Mouse (Mus musculus) hindbrain, embryonic 14.5 days (tissue): ENCODE results near the gene Ndrg2. TPM values are rescaled to one million over a fixed set of nuclear protein-coding genes. Genes with fewer than 3 reads are reported as not detected.
"Not testable (repeated sequence)": the region's sequence is repeated elsewhere in the genome, so short reads cannot be mapped to it uniquely, and the experiment has no call there.

Experiments used
- ATAC-seq: fragments of 200-750 bp; cut with Nextera tagmentation; 2 replicates; pipeline ENCODE4 v1.8.0; 2017; ENCODE audit warnings: moderate number of reproducible peaks, mild to moderate bottlenecking, moderate TSS enrichment, moderate library complexity; ENCODE audit not compliant: low FRiP score
- DNase-seq: peaks from one replicate; pipeline ENCODE4 v3.0.0-alpha.2; 2015; ENCODE audit warnings: low spot score
- H3K27ac ChIP-seq: fragments of 300-500 bp; sonication (generic); 2 replicates; pipeline ENCODE4 v1.5.1; 2014; ENCODE audit warnings: mild to moderate bottlenecking, moderate library complexity
- H3K27me3 ChIP-seq: fragments of 300-500 bp; sonication (generic); 2 replicates; pipeline ENCODE4 v1.6.1; 2014; ENCODE audit warnings: mild to moderate bottlenecking, low read length, mixed read lengths; ENCODE audit not compliant: control insufficient read depth, insufficient read depth
- H3K36me3 ChIP-seq: fragments of 300-500 bp; sonication (generic); replicated peaks from 2 replicates; pipeline ENCODE4 v1.6.1; 2014; ENCODE audit not compliant: control insufficient read depth, insufficient read depth
- H3K4me1 ChIP-seq: fragments of 300-500 bp; sonication (generic); replicated peaks from 2 replicates; pipeline ENCODE4 v1.6.1; 2014; ENCODE audit warnings: antibody characterized with exemption, low read length, mixed read lengths; ENCODE audit not compliant: control insufficient read depth, insufficient read depth
- H3K4me2 ChIP-seq: fragments of 300-500 bp; sonication (generic); replicated peaks from 2 replicates; pipeline ENCODE4 v1.6.1; 2014; ENCODE audit warnings: mild to moderate bottlenecking, moderate library complexity
- H3K4me3 ChIP-seq: fragments of 300-500 bp; sonication (generic); replicated peaks from 2 replicates; pipeline ENCODE4 v1.5.1; 2014; ENCODE audit warnings: mild to moderate bottlenecking, low read length
- H3K9ac ChIP-seq: fragments of 300-500 bp; sonication (generic); 2 replicates; pipeline ENCODE4 v1.6.1; 2014
- H3K9me3 ChIP-seq: fragments of 300-500 bp; sonication (generic); 2 replicates; pipeline ENCODE4 v1.6.1; 2016; ENCODE audit warnings: low read length; ENCODE audit not compliant: control insufficient read depth
- WGBS: fragments of 180-500 bp; shearing (Covaris S2); extraction: QIAGEN DNeasy Blood & Tissue Kit; methylation state at CpG from one replicate; pipeline ENCODE4 v1.1.7; 2014; 5-methylcytosine and 5-hydroxymethylcytosine counted together
- polyA plus RNA-seq: library from polyadenylated mRNA; unstranded; fragments of >200 nt; fragmentation: Nextera tagmentation; extraction: Ambion mirVana; gene quantifications from 2 replicates; pipeline ENCODE4 v1.2.1, GENCODE M21; 2014

The Ndrg2 gene
- polyA plus RNA-seq, 1 experiment from 2014 or later: 165 TPM

DNA sequence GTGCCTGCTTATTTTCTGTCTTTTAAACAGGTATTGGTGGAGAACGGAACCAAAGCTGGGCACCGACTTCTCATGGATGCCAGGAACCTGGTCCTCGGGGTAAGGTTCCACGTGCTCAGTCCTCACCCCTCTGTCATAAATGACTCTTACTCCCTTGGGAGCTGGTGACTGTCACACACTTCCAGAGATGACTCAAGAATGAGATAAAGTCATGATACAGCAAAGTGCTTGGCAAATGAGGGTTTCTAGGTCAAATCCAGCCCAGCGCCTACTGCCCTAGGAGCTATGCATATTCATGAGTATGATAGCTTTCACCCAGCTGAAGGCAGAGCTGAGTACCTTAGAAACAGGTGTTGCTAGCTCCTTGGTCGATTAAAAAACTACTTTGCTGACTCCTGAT lies 24.1 kb downstream of the Ndrg2 start:
- H3K27ac ChIP-seq: no peak overlapping the region
- no peak overlapping the region for H3K4me2 ChIP-seq
- no peak overlapping the region for H3K4me3 ChIP-seq
- H3K9me3 ChIP-seq: no peaks in the 10 kb centered on the region
- peaks cover 80% of the 10 kb centered on the region for H3K36me3 ChIP-seq
- H3K4me1 ChIP-seq: peaks cover 10% of the 10 kb centered on the region
- no peak overlapping the region for H3K9ac ChIP-seq
- 85% methylated on average over 6 of the region's 6 CpGs for WGBS
- no peak for ATAC-seq
- no peak for DNase-seq
- no peaks in the 10 kb centered on the region for H3K27me3 ChIP-seq

- Histone ChIP-seq H3K36me3 (peaks cover 46% of the 10 kb centered on the region), H3K4me1 (peaks cover 10% of the 10 kb centered on the region), H3K27me3 (no peaks in the 10 kb centered on the region), H3K4me3 (peak overlapping the region; percentile 73; the same call in 1 of the 2 replicates), H3K9me3 (no peaks in the 10 kb centered on the region), H3K27ac (no peak overlapping the region), H3K9ac (peak overlapping the region; percentile 82; the same call in 1 of the 2 replicates), H3K4me2 (peak overlapping the region; percentile 75)
- 47% methylated on average over 6 of the region's 6 CpGs for WGBS
- ATAC-seq (no peak), DNase-seq (no peak)
These were observed 27.9 kb downstream of the Ndrg2 start for GRCm38 (mm10) chr14:51886051-51886450.

GRCm38 (mm10) chr14:51884598-51885331 lies 29.2 kb downstream of the Ndrg2 start, which contains the start of gene Mettl17:
Gene Mettl17, plus strand, starts transcription at chr14:51884842.
- peaks cover 10% of the 10 kb centered on the region for H3K4me1 ChIP-seq
- no peaks in the 10 kb centered on the region for H3K9me3 ChIP-seq
- peak within 1 kb of the TSS; percentile 82 for H3K9ac ChIP-seq
- H3K36me3 ChIP-seq: peaks cover 34% of the 10 kb centered on the region
- peak within 1 kb of the TSS; percentile 75 for H3K4me2 ChIP-seq
- DNase-seq: peak; percentile 96
- peak within 1 kb of the TSS; percentile 79 for H3K27ac ChIP-seq
- H3K27me3 ChIP-seq: no peaks in the 10 kb centered on the region
- ATAC-seq: peak; percentile 99
- WGBS: under 1% methylated on average over 43 of the region's 43 CpGs
- peak within 1 kb of the TSS; percentile 73 for H3K4me3 ChIP-seq

- Histone ChIP-seq H3K36me3 (peaks cover 27% of the 10 kb centered on the region), H3K27me3 (no peaks in the 10 kb centered on the region), H3K9me3 (no peaks in the 10 kb centered on the region), H3K4me2 (peak overlapping the region; percentile 75), H3K9ac (peak overlapping the region; percentile 38), H3K4me3 (peak overlapping the region; percentile 73), H3K27ac (peak overlapping the region; percentile 75), H3K4me1 (peaks cover 10% of the 10 kb centered on the region)
- ATAC-seq (peak; percentile 6; the same call in 1 of the 2 replicates), DNase-seq (peak; percentile 58)
- WGBS: 1% methylated on average over 14 of the region's 14 CpGs
These were observed 29.9 kb downstream of the Ndrg2 start for GRCm38 (mm10) chr14:51884031-51884544.

- ATAC-seq (peak; percentile 22; the same call in 1 of the 2 replicates), DNase-seq (peak; percentile 71)
- Histone ChIP-seq H3K4me2 (peak overlapping the region; percentile 75), H3K4me1 (peaks cover 10% of the 10 kb centered on the region), H3K27me3 (no peaks in the 10 kb centered on the region), H3K9ac (peak overlapping the region; percentile 38), H3K36me3 (peaks cover 22% of the 10 kb centered on the region), H3K9me3 (no peaks in the 10 kb centered on the region), H3K27ac (peak overlapping the region; percentile 75), H3K4me3 (peak overlapping the region; percentile 73)
- WGBS: under 1% methylated on average over 4 of the region's 4 CpGs
These were observed 30.4 kb downstream of the Ndrg2 start for GRCm38 (mm10) chr14:51883527-51884030.

- no peaks in the 10 kb centered on the region for H3K27me3 ChIP-seq
- no peak for ATAC-seq
- no peaks in the 10 kb centered on the region for H3K36me3 ChIP-seq
- 86% methylated on average over 3 of the region's 3 CpGs for WGBS
- no peaks in the 10 kb centered on the region for H3K9me3 ChIP-seq
- no peak overlapping the region for H3K27ac ChIP-seq
- no peaks in the 10 kb centered on the region for H3K4me1 ChIP-seq
- no peak for DNase-seq
- H3K4me3 ChIP-seq: no peak overlapping the region
- no peak overlapping the region for H3K4me2 ChIP-seq
- no peak overlapping the region for H3K9ac ChIP-seq
These were observed 36.4 kb downstream of the Ndrg2 start for GRCm38 (mm10) chr14:51877517-51877916.

DNA sequence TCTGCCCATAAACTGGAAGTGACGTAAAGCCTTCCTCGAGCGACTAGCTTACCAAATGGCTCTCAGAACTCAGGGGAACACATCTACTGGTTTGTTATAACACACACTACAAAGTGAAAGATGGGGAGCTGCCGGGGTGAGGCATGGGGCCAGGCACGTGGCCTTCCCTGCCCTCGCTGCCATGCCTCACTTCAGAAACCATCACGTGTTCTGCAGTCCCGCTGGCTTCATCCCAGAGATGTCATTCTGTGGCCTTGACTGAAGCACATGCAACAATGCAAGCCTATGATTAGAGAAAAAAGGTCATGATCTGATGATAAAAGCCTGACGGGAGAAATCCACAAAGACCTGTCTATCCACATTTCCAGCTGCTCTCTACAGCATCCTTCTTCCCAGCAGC lies 42.2 kb downstream of the Ndrg2 start:
- no peak overlapping the region for H3K4me3 ChIP-seq
- 77% methylated on average over 9 of the region's 9 CpGs for WGBS
- no peak for DNase-seq
- no peak overlapping the region for H3K27ac ChIP-seq
- no peak overlapping the region for H3K4me2 ChIP-seq
- ATAC-seq: no peak
- H3K4me1 ChIP-seq: no peaks in the 10 kb centered on the region
- no peaks in the 10 kb centered on the region for H3K36me3 ChIP-seq
- H3K27me3 ChIP-seq: no peaks in the 10 kb centered on the region
- H3K9me3 ChIP-seq: no peaks in the 10 kb centered on the region
- no peak overlapping the region for H3K9ac ChIP-seq

GRCm38 (mm10) chr14:51870756-51871155 lies 43.2 kb downstream of the Ndrg2 start:
- no peak for DNase-seq
- 79% methylated on average over 2 of the region's 2 CpGs for WGBS
- ATAC-seq: no peak

GRCm38 (mm10) chr14:51863603-51864002 lies 50.4 kb downstream of the Ndrg2 start:
- not testable (repeated sequence) for H3K27me3 ChIP-seq, H3K4me2 ChIP-seq, H3K9me3 ChIP-seq, ATAC-seq, H3K27ac ChIP-seq, H3K36me3 ChIP-seq, H3K9ac ChIP-seq, H3K4me1 ChIP-seq, H3K4me3 ChIP-seq
- DNase-seq: peak; percentile 26
- WGBS: 0% methylated on average over 1 of the region's 1 CpGs

More at GRCm38 (mm10) chr14:51870756-51871155, 43.2 kb downstream of the Ndrg2 start:
- H3K36me3 ChIP-seq: no peaks in the 10 kb centered on the region
- no peak overlapping the region for H3K4me3 ChIP-seq
- no peak overlapping the region for H3K4me2 ChIP-seq
- no peak overlapping the region for H3K9ac ChIP-seq
- H3K27ac ChIP-seq: no peak overlapping the region
- no peaks in the 10 kb centered on the region for H3K27me3 ChIP-seq
- H3K4me1 ChIP-seq: no peaks in the 10 kb centered on the region
- no peaks in the 10 kb centered on the region for H3K9me3 ChIP-seq
